Mouse (Mus musculus) bone marrow macrophage, adult 2 months (primary cell): ENCODE results near the gene Shisa3.

Experiments used
- CTCF ChIP-seq: IDR thresholded peaks from 2 replicates; pipeline ENCODE4 v1.5.1; 2012; ENCODE audit warnings: low read depth, mild to moderate bottlenecking, low read length, moderate library complexity
- POLR2A ChIP-seq: IDR thresholded peaks from 2 replicates; pipeline ENCODE4 v1.6.1; 2012; ENCODE audit warnings: mild to moderate bottlenecking, low read depth, low read length, borderline replicate concordance

DNA sequence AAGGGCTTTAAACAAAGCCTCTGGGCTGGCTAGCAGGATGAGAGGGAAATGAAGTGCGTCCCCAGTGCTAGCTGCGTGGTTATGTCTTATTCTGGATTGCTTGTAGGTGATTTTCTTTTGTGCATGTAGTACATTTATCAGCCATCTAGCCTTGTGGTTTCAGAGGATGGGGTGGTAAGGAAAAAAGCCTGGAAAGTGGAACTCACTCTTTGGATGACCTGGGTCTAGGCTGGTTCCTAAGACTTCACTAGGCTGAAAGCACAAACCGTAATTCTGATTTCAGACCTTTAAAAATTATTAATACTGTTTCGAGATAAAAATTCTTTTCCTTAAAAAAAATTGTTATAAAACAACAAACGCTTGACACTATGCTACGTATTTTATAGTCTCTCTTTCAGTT lies 22.2 kb downstream of the Shisa3 start:
- TF ChIP-seq CTCF (no peak), POLR2A (no peak)
